Mouse (Mus musculus): Measurements from ENCODE around the gene Il31ra.
A peak's percentile ranks its signal among the peaks of the same experiment; 100 is the strongest.

Il31ra gene

DNA sequence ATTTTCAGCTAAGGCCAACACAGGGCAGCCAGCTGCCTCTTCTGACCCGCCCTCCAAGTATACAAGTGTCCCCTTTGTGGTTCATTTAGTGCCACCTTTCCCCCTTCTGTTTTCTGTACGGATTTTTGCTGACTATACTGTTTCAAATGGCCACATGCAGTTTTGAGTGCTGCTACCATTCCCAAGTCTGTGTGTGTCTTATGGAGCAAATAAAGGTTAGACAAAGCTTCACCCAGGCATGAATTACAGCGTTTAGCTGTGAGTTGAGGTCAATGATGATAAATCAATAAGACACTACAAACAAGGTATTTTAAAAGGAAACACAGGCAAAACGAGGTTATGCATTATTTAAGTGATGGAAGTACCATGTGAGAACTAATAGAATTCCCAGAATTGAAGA, 24.6 kb downstream of the Il31ra start:
- no peak for DNase-seq (ENCODE audit: extremely low spot score, low read depth, low spot score)

DNA sequence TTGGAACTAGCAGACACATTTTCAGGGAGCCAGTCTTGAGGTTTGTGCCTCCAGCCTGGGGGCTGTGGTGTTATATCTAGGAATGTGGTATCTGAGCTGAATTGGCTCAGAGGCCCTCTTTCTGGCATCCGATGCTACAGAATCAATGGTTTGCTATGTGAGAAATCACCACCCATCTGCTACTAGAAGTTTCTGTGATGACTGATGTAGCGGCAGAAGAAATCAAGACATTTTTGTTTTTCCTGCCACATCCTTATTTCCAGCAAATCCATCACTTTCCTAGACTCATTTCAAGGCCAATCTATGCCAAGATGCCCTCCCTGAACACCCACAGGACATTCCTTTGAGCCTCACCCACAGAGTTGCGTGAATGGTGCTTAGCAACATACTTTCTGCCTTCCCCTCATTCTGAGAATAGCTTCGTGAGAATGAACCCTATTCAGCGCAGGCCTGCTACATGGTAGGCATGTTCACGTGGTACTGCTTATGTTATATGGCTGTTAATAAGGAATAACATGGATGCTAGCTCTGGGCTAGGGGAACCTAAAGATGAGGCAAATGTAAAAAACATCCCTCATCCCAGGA, 33.5 kb downstream of the Il31ra start:
- no peak for DNase-seq (ENCODE audit: extremely low spot score, low read depth, low spot score)

DNA sequence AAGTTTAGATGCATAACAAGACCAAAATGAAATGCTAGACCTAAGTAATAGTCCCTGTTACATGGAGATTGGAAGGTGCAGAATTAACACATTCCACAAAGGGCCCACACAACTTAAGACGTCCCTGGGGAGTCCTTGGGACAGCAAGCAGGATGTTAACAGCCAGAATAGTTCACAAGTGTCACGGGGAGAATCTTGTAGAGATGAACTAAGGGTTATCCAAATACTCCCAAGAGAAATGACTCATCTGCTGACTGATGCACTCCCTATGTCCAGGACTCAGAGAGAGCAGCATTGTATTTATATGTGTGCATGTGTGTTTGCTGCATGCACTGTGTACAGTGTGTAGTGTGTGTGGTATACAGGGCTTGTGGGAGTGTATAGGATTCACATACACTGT, 37.7 kb downstream of the Il31ra start:
- DNase-seq (ENCODE audit: extremely low spot score, low read depth, low spot score) = no peak

- no peak for DNase-seq (ENCODE audit: extremely low spot score, low read depth, low spot score)
Measured at GRCm38 (mm10) chr13:112553304-112553703, 40.9 kb downstream of the Il31ra start.

DNA sequence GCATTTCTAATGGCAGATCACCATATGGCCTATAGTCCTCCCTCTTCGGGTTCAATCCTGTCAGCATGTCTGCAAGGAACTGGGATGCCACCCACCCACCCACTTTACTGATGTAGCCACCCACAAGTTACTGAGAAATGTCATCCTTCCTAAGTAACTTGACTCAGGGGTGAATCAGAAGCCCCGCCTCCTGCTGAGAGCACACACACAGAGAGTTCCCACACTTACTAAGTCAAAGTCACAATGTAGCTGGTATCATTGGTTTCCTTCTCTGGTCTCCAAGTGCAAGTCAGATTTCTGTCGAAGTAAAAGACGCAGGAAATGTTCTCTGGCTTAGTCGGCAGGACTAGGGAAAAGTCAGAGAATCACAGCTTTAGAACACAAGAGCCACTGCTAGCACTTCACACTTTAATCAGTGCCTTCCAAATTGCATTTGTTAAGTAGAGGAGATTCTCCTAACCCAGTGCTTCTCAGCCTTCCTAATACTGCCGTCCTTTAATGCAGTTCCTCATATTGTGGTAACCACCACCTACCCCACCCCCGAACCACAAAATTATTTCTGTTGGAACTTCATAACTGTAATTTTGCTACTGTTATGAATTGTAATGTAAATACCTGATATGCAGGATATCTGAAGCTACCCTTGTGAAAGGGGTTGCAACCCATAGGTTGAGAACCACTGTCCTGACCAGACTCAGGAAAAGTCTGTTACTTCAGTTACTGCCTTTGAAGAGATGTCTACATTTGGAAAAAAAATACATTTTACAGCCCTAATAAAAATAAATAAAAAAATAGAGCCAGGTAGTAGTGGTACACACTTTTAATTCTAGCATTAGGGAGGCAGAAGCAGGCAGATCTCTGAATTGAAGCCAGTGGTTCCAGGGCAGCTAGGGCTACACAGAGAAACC, 42.3 kb downstream of the Il31ra start:
- DNase-seq (ENCODE audit: extremely low spot score, low read depth, low spot score) = no peak

GRCm38 (mm10) chr13:112541223-112541975, 52.8 kb downstream of the Il31ra start:
- DNase-seq (ENCODE audit: extremely low spot score, low read depth, low spot score) = no peak

- no peak for DNase-seq (ENCODE audit: extremely low spot score, low read depth, low spot score)
Measured at GRCm38 (mm10) chr13:112540616-112541015, 53.5 kb downstream of the Il31ra start.

- DNase-seq (ENCODE audit: extremely low spot score, low read depth, low spot score) = no peak
Measured at GRCm38 (mm10) chr13:112537065-112537464, 57.1 kb downstream of the Il31ra start.

- DNase-seq (ENCODE audit: extremely low spot score, low read depth, low spot score) = no peak
Measured at GRCm38 (mm10) chr13:112536611-112537010, 57.5 kb downstream of the Il31ra start.

GRCm38 (mm10) chr13:112533556-112533955, 60.6 kb downstream of the Il31ra start:
- DNase-seq (ENCODE audit: extremely low spot score, low read depth, low spot score) = no peak

- no peak for DNase-seq (ENCODE audit: extremely low spot score, low read depth, low spot score)
Measured at GRCm38 (mm10) chr13:112532235-112532634, 61.9 kb downstream of the Il31ra start.

DNA sequence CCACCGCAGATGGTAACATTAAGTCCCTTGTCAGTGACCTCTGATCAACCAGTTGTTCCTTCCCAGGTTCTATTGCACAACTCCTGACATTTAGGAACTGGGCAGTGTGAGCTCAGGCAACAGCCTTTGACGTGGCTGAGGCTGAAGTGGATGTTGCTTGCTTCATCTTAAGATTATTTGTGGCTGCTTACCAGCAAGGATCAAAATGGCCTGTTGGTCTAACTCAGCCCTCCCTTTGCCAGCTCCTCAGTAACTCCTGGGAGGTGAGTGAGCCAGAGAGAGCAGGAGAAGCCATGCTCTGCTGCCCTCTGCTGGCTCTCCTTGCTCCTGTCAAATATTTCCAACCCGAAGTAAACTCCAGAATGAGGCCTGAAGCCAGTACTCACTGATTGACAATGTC, 64.3 kb downstream of the Il31ra start:
- peak; percentile 67 for DNase-seq (ENCODE audit: extremely low spot score, low read depth, low spot score)

GRCm38 (mm10) chr13:112527186-112527585, 67.0 kb downstream of the Il31ra start:
- DNase-seq (ENCODE audit: extremely low spot score, low read depth, low spot score) = no peak

- DNase-seq (ENCODE audit: extremely low spot score, low read depth, low spot score) = no peak
Measured at GRCm38 (mm10) chr13:112523346-112523970, 70.7 kb downstream of the Il31ra start.

- DNase-seq (ENCODE audit: extremely low spot score, low read depth, low spot score) = no peak
Measured at GRCm38 (mm10) chr13:112522896-112523295, 71.3 kb downstream of the Il31ra start.

DNA sequence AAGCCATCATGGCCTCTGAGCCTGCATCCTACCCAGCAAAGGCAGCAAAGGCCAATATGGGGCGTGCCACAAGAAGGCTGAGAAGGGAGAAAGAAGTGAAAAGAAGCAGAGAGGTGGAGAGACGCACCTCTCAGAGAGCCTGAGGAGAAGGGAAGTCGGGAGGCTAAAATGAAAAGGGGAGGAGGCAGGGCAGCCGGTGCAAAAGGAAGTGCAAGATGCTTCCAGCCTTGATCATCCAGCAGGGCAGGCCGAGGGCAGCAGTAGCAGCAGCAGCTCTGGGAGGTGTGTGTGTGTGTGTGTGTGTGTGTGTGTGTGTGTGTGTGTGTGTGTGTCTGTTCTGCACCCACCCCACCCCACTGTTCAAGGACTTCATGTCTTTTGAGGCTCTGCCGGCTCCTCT, 71.9 kb downstream of the Il31ra start:
- no peak for DNase-seq (ENCODE audit: extremely low spot score, low read depth, low spot score)

DNA sequence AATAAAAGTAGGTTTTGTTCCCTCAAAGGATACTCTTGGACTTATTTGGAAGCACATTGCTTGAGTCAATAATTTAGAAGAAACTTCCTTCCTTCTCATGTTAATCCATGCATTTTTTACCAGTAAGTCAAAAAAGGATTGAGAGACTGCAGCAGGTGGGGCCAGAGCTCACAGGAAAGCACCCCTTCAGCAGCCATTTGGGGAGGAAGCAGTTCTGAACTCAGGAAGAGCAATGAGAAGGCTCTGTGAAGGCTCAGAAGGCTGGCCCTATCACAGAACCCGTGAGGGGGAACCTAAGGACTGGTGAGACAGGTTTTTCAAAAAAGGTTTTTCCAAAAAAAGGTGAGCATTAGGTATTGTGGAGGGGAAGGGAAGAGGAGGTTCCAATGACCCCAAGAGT, 79.6 kb downstream of the Il31ra start:
- DNase-seq (ENCODE audit: extremely low spot score, low read depth, low spot score) = no peak

DNA sequence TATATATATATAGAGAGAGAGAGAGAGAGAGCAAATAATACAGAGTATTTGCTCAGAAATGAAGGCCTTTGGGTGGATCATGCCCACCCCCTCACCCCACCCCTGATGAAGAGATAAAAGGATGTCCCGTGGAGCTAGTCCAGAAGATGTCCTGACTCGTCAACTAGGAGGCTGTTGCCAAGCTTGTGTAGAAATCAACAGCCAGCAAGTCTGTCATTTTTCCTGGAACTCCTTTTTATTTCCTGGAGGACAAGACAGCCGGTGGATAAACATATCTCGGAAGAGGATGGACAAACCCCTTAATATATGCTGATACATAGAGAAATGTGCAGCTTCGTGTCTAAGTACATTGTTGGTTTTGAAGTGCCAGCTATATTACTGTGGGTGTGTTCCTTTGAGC, 81.3 kb downstream of the Il31ra start:
- no peak for DNase-seq (ENCODE audit: extremely low spot score, low read depth, low spot score)

- DNase-seq (ENCODE audit: extremely low spot score, low read depth, low spot score) = no peak
Measured at GRCm38 (mm10) chr13:112511810-112512209, 82.3 kb downstream of the Il31ra start.

DNA sequence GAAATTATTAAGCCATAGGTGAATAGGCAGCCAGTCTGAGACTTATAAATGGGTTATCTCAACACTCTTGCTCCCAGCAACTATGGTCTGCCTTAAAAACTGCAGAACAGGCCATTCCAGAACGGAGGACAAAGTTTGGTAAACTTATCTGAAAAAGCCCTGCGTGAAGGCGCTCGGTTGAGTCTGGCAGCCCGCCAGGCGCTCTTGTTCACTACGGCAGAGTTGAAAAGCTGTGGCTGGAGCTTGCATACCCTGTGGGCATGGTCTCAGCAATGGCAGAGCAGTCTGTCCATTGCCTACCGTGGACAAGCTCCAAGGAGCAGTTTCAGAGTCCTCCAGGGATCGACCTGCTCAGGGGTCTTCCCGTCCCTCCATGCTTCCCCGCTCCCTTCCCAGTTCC, 82.9 kb downstream of the Il31ra start:
- DNase-seq (ENCODE audit: extremely low spot score, low read depth, low spot score) = no peak
